Mouse (Mus musculus) spleen, embryonic (tissue): ENCODE measurements around the gene Cldn14.
"Not testable (repeated sequence)": the region's sequence is repeated elsewhere in the genome, so short reads cannot be mapped to it uniquely, and the experiment has no call there.

Source experiments
- CTCF ChIA-PET: fragments of 350-600 bp; sonication (Branson Sonifier 250); formaldehyde crosslinking; loops from one replicate; lab custom pipeline; 2022; lab: Charles Lee

Gene Cldn14

DNA sequence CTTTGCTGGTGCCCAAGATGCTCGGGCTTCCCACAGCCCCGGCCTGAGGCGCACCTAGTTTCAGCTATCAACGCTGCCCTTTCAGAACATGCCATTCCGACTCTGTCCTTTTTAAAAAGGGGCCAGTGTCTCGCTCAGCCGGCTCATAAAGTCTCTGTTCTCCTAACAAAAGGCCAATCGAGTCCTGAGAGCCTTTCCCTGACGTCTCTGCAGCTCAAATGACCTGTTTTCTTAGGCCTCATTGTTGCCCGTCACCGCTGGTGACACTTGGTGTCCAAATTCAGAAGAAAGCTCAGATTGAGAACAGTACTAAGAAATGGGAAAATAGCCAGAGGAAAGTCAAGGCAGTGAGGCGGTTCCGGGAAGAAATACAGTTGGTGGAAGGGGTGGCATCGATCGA is at the start of gene Cldn14:
Gene Cldn14 (minus strand): TSS at position 101 of the 400 bp plus-strand sequence.
- CTCF ChIA-PET, result no interaction called here

DNA sequence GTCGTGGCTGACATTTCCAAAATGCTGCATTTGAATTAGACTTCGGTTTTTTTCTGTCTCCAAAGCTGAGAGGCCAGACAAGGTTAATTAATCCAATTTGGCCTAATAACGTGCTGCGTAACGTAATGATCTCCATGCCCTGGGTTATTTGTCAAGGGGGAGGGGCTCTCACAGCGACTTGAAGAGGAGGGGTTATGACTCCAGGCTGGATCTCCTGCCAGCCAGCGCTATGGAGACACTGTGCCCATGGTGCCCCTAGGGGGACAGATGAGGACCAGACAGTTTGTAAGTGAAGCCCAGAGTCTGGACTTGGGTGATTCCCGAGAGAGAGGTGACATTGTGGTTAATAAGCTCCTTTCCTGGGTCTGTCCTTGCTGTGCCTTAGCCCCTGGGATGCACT is 46.9 kb upstream of the Cldn14 start:
- CTCF ChIA-PET, result no interaction called here

DNA sequence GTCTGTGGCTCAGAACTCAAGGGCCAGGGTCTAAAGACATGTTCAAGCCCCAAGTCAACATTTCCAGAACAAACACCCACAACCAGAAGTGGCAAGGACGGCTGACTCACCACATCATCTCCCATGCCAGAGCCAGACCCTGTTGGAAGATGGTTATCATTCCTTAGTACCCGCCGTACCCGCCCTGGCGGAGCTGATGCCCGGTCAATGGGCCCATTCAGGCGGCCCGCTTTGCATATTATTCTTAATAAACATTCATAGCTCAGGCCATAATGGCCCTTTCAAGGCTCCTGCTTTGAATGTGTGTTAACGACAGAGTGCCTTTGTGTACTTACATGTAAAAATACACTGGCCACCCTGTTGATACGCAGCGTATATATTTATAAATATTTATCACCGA is 46.5 kb upstream of the Cldn14 start:
- CTCF ChIA-PET, result no interaction called here

DNA sequence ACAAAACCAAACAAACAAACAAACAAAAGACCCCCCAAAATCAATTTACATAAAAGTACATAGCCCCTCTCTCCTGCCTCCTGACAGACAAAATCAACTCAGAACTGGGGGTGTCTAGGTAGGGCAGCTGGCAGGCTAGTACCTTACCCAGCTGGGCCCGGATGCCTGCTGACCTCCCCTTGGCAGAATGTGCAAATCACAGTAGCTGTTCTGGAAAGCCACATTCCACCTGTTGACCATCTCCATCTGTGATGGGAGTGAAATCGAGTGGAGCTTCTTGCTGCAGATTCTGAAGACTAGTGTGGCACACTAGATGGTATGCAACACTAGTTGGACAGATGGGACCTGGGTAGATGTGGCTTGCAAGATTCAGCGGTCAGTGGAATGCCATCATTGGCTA is 41.7 kb upstream of the Cldn14 start:
- CTCF ChIA-PET, result no interaction called here

DNA sequence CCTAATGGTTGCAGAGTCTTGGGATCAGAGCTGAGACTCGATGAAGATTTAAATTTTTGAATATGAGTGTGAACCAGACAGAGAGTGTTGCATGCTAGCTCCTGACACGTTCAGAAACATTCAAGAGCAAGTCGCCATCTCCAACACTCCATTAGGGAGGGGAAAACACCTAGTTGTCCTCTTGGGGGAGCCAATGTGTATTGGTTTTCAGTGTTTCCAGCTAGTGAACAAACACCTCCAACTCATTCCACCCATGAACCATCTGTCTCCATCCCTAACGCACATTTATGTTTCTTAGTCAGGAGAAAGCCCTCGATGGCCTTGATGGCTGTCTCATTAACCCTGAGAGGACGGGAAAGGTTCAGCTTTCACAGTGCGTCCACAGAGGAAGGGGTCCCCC is 36.4 kb upstream of the Cldn14 start:
- CTCF ChIA-PET, result no interaction called here

DNA sequence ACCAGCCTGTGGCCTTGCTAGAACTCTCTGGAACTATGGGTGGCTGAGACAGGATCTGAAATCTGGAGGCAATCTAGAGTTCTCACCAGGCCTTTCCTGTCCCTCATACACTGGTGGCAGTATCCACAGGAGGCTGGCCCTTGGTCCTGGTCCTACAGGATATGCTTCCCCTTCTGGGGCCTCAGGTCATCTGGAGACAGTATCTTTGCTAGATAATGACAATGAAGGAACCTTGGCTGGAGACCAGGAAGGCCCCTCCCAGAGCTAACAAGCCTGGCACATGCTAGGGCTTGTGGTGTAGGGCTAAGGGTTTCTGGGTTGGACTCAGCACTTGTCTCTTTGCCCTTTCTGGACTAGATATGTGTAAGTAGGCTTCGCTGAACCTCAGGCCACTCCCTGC is 35.2 kb upstream of the Cldn14 start:
- CTCF ChIA-PET, result interaction anchor here (0.7 kb wide), 1 partner anchor 120 kb away, joined by 4 read pairs; no protein-coding TSS in a partner anchor

DNA sequence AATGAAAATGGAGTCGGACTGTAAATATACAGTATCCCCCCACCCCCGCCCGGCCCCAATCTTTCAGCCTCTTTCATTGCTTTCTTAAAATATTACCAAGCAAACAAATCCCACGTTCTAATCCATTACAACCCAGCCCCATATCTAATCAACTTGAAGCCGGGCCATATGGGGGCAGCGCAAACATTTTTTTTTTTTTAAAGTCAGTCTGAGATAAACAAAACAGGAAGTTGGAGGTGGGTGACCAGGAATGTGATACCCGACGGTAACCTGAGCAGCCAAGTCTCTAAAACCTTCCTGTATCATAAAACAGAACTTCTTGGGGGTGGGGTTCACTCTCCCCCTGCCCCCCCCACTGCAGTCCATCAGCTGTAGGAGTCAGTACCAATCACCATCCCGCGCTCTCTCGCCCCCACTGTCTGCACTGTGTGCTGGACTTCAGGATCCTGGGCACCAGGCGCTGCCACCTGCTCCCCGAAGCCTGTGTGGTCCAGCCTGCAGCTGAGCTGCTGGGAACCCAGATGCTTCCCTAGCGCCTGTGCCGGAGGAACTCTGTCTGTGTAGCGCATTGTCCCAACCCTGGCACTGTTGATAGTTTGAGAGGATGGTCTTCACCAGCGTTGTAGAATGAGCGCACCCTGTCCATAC is 32.6 kb upstream of the Cldn14 start:
- CTCF ChIA-PET, result no interaction called here

DNA sequence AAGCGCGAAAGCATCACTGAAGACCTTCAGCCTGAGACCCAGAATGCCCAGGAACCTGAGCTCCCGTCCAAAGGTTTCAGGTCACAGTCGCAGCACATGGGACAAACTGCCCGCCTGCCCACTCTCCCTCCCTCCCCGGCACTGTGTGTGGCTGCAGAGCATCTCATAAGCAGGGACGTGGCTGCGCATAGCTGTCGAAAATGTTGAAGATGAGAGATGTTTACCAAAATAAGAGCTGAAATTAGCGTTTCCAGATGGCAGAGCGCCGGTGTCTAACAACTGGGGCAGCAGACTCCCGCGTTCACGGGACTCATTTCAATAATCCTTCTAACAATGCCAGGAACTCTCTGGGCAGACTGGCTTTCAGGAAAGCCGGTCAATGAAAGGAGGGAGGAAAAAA is 31.8 kb upstream of the Cldn14 start:
- CTCF ChIA-PET, result no interaction called here

DNA sequence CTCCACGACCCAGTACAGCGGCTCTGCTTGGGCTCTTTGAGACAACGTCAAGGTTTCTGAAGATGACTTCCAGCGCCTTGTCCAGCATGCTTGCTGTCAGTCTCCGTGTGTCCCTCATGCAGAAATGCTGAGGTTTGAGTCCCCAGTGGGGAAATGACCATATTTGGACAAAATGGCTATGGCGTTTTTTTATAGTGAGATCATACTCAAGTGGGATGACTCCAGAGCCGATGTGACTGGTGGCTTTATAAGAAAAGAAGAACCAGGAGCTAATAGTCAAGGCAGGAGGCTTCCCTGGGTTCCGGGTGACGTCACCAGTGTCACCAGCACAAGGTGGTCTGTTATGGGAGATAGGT is 30.3 kb upstream of the Cldn14 start:
- CTCF ChIA-PET, result no interaction called here

DNA sequence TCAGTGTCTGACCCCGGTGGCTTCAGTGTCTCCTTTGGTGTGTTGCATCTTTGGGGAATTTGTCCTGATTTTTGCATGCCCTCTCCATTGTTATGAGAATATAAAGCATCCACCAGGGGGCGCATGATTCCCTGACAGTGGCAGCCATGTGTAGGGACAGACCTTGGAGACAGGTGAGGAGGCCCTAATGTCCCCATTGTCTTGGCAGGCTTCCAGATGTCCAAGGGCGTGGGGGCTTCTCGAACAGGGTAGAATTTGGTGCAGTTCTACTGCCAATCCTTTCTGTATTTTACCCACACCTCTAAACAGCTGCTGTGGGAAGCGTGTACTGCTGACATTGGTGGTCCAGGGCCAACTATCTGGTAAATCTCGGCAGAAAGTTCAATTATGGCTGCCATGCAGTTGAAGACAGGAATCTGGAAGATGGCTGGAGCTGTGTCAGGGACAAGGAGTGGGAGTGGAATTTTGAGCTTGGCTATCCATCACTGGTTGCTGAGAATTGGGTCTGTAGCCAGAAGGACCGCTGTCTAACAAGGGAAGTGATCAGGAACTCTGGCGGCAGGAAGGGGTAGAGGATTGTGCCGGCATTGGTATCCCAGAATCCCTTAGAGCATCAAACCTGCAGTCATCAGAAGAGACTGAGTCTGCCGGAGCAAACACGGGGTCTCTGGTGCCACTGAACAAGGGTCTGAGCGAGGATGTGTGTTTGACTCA is 29.8 kb upstream of the Cldn14 start:
- CTCF ChIA-PET, result no interaction called here

DNA sequence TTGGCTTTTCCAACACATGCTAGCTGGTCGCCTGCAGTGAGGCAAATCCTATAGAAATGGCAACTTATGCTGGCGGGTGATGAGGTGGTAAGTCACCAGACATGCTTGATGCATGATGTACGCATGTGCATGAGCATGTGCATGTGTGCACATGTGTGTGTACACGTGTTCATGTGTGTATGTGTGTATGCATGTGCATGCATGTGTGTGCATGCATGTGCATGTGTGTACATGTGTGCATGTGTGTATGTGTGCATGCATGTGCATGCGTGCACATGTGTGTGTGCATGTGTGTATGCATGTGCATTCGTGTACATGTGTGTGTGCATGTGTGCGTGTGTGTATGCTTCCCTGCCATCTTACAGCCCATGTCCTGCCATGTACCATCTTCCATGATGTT is 28.6 kb upstream of the Cldn14 start:
- CTCF ChIA-PET, result no interaction called here

DNA sequence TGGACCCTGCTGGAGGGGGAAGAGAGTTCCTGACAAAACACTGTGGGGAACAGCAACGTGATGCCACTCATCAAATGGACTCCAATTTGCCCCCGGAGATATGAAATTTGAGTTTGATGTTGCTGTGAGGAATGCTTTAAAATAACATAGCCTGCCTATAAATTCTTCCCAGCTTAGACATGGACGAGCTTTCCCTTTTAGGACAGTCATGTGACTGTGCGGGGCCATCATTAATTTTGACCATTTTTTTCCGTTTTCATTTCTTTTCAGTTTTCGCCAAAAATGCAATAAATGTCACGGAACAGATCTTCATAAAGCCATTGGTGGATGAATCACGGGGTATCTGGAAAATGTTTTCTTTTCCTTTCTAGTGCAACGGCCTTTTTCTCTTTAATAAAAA is 25.5 kb upstream of the Cldn14 start:
- CTCF ChIA-PET, result no interaction called here

DNA sequence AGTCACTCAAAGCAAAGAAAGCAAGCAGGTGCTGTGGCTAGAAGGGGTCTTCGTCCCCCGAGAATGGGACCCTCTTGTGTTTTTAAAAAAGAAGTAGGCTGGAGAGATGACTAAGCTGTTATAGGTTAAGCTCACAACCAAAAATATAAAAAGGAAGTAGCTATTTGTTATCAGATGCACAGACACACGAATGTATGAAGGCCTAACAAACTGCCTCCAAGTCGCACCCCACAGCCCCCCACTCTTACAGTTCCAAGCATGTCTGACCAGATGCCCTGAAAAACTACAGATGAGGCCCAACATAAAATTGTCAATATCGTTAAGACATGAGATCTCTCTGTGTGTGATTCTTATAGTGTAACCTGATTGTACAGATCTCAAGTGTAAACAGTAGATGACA is 23.6 kb upstream of the Cldn14 start:
- CTCF ChIA-PET, result no interaction called here

DNA sequence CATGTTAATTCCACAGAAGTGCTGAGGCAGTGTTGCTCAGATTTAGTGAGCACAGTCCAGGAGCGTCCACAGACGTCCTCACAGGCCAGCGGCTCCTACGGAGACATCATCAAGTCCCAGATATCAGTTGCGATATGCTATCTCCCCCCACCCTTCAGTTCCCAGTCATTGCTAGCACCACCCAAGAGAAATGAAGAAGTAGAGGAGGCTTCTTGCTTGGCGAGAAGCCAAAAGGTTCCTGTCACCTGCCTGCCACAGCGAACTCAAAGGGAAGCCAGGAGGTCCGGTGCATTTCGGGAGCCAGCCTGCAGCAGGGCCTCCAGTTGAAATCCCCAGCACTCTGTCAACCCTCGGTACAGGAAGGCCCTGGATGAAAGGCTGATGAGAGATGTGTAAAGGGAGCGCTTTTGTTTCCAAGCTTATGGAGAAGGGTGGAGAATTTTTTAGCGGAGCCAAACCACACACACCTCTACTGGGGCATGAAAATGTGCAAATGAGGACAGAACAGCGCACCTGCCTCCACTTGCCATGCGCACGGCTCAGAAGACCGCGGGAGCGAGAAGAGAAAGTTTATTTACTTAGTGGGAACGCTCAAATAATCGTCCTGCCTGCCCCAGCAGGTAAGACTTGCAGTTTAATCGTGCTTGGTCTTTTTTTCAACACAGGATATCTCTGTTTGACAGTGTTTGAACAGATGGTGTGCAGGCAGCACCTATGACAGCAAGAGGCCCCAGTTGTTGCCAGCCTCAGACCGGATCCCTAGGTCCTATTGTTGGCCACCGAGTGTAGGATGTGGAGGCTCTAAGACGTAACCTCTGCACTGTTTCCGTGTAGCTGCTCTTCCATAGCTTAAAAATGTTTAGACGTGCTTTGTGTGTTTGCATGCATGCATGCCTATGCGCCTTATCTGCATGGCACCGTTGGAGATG is 15.0 kb upstream of the Cldn14 start:
- CTCF ChIA-PET, result no interaction called here

DNA sequence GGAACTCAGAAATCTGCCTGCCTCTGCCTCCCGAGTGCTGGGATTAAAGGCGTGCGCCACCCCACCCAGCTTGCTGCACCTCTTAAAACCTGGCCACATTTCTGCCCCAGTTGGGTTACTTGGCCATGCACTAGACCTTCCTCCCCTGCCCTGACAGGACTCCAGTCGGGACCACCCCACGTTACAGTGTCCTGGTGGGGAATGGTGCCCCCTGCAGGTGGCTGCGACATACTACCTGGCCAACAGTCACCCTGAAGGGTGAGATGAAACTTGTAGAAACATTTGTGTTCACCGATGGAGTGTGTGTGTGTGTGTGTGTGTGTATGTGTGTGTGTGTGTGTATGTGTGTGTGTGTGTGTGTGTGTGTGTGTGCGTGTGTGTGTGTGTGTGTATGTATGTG is 11.1 kb upstream of the Cldn14 start:
- CTCF ChIA-PET, result not testable (repeated sequence)

DNA sequence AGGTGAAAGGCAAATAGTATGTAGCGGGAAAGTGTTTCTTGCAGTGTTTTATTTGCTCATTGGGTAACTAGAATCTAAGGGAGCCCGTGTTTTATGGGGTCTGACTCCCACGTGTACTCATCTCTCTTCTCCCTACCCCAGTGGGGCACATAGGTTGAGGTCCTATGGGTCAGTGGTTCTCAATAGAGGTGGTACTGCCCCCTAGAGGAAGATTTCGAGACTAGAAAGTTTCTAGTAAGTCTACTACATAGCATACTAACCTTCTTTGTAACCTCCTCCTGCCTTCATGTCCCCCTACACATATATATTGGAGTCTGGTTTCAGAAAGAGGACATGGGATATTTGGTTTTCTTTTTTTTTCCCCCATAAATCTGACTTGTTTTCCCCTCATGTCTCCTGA is 9.3 kb upstream of the Cldn14 start:
- CTCF ChIA-PET, result no interaction called here

DNA sequence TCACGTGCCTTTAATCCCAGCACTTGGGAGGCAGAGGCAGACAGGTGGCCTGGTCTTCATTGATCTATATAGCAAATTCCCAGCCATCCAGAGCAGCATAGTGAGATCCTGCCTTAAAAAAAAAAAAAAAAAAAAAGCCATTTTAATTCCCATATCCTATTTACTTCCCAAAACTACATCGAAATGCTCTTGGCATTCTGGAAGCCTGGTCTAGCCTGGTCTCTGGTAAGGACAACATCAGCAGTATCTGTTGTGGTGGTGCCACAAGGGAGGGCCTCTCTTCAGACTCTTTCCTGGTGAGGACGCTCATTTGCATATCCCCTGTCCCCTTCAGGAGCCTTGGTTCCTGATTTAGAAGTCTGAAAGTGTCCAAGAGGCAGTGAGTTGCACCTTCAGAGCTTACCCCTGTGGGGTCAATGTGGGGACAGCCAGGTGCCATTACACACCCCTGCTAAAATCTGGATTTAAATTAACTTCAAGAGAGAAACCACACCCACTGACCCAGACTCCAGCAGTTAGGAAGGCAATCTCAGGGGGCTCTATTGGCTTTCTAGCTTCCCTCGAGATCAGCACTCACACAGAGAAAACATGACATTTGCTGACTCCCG is 6.0 kb upstream of the Cldn14 start:
- CTCF ChIA-PET, result no interaction called here

DNA sequence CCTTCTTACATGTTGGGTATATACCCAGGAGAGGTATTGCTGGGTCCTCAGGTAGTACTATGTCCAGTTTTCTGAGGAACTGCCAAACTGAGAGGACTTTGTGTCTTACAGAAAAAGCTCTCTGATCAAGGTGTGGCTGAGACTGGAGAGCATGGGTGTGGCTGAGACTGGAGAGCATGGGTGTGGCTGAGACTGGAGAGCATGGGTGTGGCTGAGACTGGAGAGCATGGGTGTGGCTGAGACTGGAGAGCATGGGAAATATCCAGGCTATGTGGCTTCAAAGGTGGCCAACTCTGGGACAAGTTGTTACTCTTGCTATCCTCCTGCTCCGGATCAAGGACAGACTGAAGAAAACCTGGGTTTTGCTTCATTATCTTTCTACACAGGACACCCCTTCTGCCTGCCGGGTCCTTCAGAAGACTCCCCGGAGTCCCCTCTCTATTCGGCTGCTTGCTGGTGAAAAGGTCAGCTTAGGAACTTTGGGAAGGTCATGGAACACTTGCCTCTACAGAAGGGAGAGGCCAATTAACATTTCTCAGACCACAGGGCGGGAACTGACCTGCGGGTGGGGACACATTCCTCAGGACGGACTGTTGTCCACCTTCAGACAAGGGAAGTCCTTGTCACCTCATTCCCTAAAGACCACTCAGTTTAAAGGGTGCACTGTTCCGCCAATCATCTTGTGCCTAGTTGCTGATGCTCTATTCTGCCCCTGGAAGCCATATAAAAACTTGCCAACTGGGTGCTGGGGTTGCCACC is 4.9 kb upstream of the Cldn14 start:
- CTCF ChIA-PET, result not testable (repeated sequence)

DNA sequence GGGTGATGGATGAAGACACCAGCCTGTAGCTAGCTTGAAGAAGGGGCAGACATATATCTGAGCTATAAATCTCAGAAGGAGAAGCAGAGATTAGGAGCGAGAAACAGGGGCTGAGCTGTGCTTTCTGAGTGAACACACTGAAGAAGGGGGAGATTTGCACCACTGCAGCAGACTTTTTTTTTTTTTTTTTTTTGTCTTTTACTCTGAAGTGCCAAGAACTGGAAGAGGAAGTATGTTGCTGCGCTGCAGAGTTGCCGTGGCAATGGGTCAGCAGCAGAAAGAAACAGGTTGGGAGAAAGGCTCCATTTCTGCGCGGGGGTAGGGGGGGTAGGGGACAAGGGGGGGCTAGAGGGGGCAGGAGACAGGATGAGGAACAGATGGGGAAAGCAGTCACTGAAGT is 2.6 kb upstream of the Cldn14 start:
- CTCF ChIA-PET, result no interaction called here

DNA sequence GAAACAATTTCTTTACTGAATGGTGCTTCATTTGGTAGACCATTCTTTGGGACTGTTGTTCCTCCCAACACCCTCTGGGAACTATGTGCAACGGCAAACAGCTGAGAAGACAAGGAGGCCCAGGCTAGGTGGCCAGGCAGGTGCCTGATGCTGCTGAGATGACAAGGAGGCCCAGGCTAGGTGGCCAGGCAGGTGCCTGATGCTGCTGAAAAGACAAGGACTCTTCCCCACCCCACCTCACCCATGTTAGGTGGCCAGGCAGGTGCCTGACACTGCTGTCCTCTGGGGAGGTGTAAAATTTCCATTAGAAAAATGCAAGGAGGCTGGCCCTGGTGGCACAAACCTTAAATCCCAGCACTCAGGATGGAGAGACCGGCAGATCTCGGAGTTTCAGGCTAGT is 2.0 kb upstream of the Cldn14 start:
- CTCF ChIA-PET, result interaction anchor here (1.5 kb wide), 1 partner anchor 72 kb away, joined by 3 read pairs; no protein-coding TSS in a partner anchor

DNA sequence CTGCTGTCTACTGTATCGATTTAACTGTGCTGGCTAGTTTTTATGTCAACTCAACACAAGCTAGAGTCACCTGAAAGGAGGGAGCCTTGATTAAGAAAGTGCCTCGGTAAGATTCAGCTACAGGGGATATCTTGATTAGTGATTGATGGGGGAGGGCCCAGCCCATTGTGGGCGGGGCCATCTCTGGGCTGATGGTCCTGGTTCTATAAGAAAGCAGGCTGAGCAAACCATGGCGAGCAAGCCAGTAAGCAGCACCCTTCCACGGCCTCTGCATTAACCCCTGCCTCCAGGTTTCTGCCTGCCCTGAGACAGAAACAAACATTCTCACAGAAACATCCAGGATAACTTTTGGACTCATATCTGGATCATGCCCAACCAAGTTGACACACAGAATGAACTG is 1.5 kb upstream of the Cldn14 start:
- CTCF ChIA-PET, result interaction anchor here (1.5 kb wide), 1 partner anchor 72 kb away, joined by 3 read pairs; no protein-coding TSS in a partner anchor
